Mouse (Mus musculus) cortical plate, adult 2 months (tissue): ENCODE data around the gene Brf1. TPM values are rescaled to one million over a fixed set of nuclear protein-coding genes. Genes with fewer than 3 reads are reported as not detected.

Experiments
- H3K27ac ChIP-seq: fragments of 200-500 bp; 2 replicates; pipeline ENCODE4 v1.5.1; 2012; ENCODE audit warnings: low read length, control low read depth, inconsistent platforms; ENCODE audit not compliant: insufficient read depth
- H3K4me1 ChIP-seq: fragments of 200-500 bp; 2 replicates; pipeline ENCODE4 v1.6.1; 2011; ENCODE audit warnings: low read length; ENCODE audit not compliant: control insufficient read depth, insufficient read depth
- H3K4me3 ChIP-seq: fragments of 200-500 bp; 2 replicates; pipeline ENCODE4 v1.5.1; 2011; ENCODE audit warnings: mild to moderate bottlenecking, low read length, control low read depth; ENCODE audit not compliant: insufficient read depth
- CTCF ChIP-seq: fragments of 200-500 bp; IDR thresholded peaks from 2 replicates; pipeline ENCODE4 v1.5.1; 2011; ENCODE audit warnings: mild to moderate bottlenecking, control low read depth, low read length; ENCODE audit not compliant: insufficient read depth; ENCODE audit errors: extremely low read depth
- POLR2A ChIP-seq: fragments of 200-500 bp; IDR thresholded peaks from 2 replicates; pipeline ENCODE4 v1.6.1; 2011; ENCODE audit warnings: mild to moderate bottlenecking, low read length, control low read depth; ENCODE audit not compliant: insufficient read depth; ENCODE audit errors: extremely low read depth
- polyA plus RNA-seq: library from polyadenylated mRNA; depleted of rRNA; stranded (reverse); fragments of >200 nt; gene quantifications from 2 replicates; pipeline ENCODE4 v1.2.3, GENCODE M21; 2012

The Brf1 gene
- polyA plus RNA-seq, 1 experiment: 38.8 TPM

- H3K27ac ChIP-seq: peak overlapping the region; percentile 74
- H3K4me3 ChIP-seq: peak overlapping the region; percentile 32
- H3K4me1 ChIP-seq: peaks cover 2% of the 10 kb centered on the region; the same call in 1 of the 2 replicates
- TF ChIP-seq POLR2A (peak; percentile 77), CTCF (no peak)
Measured at GRCm38 (mm10) chr12:112950040-112950760, 50.3 kb downstream of the Brf1 start.

GRCm38 (mm10) chr12:112947307-112947706, 53.2 kb downstream of the Brf1 start:
- TF ChIP-seq CTCF (peak; percentile 53), POLR2A (no peak)
- Histone ChIP-seq H3K27ac (no peak overlapping the region), H3K4me3 (no peak overlapping the region), H3K4me1 (peaks cover 2% of the 10 kb centered on the region; the same call in 1 of the 2 replicates)

- TF ChIP-seq CTCF (no peak), POLR2A (no peak)
- H3K4me1 ChIP-seq: peaks cover 7% of the 10 kb centered on the region
- no peak overlapping the region for H3K27ac ChIP-seq
- no peak overlapping the region for H3K4me3 ChIP-seq
Measured at GRCm38 (mm10) chr12:112943669-112944068, 56.8 kb downstream of the Brf1 start.

GRCm38 (mm10) chr12:112941776-112942713, 58.5 kb downstream of the Brf1 start, which contains the start of gene Nudt14:
Nudt14 (minus strand) TSS chr12:112942124.
- TF ChIP-seq POLR2A (peak; percentile 56; the same call in 1 of the 2 replicates), CTCF (no peak)
- H3K27ac ChIP-seq: peak within 1 kb of the TSS; percentile 62; the same call in 1 of the 2 replicates
- H3K4me1 ChIP-seq: peaks cover 7% of the 10 kb centered on the region
- H3K4me3 ChIP-seq: peak within 1 kb of the TSS; percentile 90

GRCm38 (mm10) chr12:112941156-112941775, 59.2 kb downstream of the Brf1 start:
- Histone ChIP-seq H3K27ac (no peak overlapping the region), H3K4me1 (peaks cover 7% of the 10 kb centered on the region), H3K4me3 (peak overlapping the region; percentile 90)
- TF ChIP-seq POLR2A (no peak), CTCF (no peak)

GRCm38 (mm10) chr12:112940710-112941109, 59.8 kb downstream of the Brf1 start:
- no peak overlapping the region for H3K4me3 ChIP-seq
- no peak overlapping the region for H3K27ac ChIP-seq
- TF ChIP-seq POLR2A (no peak), CTCF (no peak)
- peaks cover 7% of the 10 kb centered on the region for H3K4me1 ChIP-seq

- no peak for TF ChIP-seq POLR2A
- no peak for TF ChIP-seq CTCF
Measured at GRCm38 (mm10) chr12:112940238-112940637, 60.3 kb downstream of the Brf1 start.

GRCm38 (mm10) chr12:112938873-112939565, 61.5 kb downstream of the Brf1 start:
- Histone ChIP-seq H3K27ac (no peak overlapping the region), H3K4me1 (peaks cover 7% of the 10 kb centered on the region), H3K4me3 (no peak overlapping the region)
- TF ChIP-seq POLR2A (no peak), CTCF (no peak)

More at GRCm38 (mm10) chr12:112940238-112940637, 60.3 kb downstream of the Brf1 start:
- peaks cover 7% of the 10 kb centered on the region for H3K4me1 ChIP-seq
- H3K4me3 ChIP-seq: no peak overlapping the region
- H3K27ac ChIP-seq: no peak overlapping the region
